Mouse (Mus musculus) myocyte (in vitro differentiated cells): ENCODE data around the gene Mroh2a. TPM values are rescaled to one million over a fixed set of nuclear protein-coding genes. Genes with fewer than 3 reads are reported as not detected.

Experiments
- H3K27me3 ChIP-seq: one replicate; pipeline ENCODE4 v1.6.1; 2011; ENCODE audit not compliant: control insufficient read depth, insufficient read depth, insufficient read length
- H3K36me3 ChIP-seq: one replicate; pipeline ENCODE4 v1.6.1; 2011; ENCODE audit not compliant: control insufficient read depth, insufficient read depth
- H3K4me2 ChIP-seq: one replicate; pipeline ENCODE4 v1.6.1; 2011; ENCODE audit warnings: low read depth, control low read depth
- H3K4me3 ChIP-seq: one replicate; pipeline ENCODE4 v1.5.1; 2011; ENCODE audit warnings: mild to moderate bottlenecking, control low read depth, moderate library complexity
- H3K79me2 ChIP-seq: one replicate; pipeline ENCODE4 v1.6.1; 2011; ENCODE audit not compliant: control insufficient read depth, insufficient read depth
- H3ac ChIP-seq: one replicate; pipeline ENCODE4 v1.6.1; 2011; ENCODE audit not compliant: control insufficient read depth, insufficient read length
- CEBPB ChIP-seq: IDR thresholded peaks from 2 replicates; pipeline ENCODE4 v1.6.1; 2011; ENCODE audit warnings: mild to moderate bottlenecking, moderate library complexity; ENCODE audit not compliant: poor library complexity, insufficient read depth, severe bottlenecking
- E2F4 ChIP-seq: IDR thresholded peaks from one replicate; pipeline ENCODE4 v1.6.1; 2011; ENCODE audit warnings: mild to moderate bottlenecking, control low read depth, moderate library complexity; ENCODE audit not compliant: insufficient read depth
- MAX ChIP-seq: IDR thresholded peaks from one replicate; pipeline ENCODE4 v1.6.1; 2011; ENCODE audit warnings: low read depth, mild to moderate bottlenecking, control low read depth
- MYOD1 ChIP-seq, 3 experiments: IDR thresholded peaks; one replicate each; pipeline ENCODE4 v1.6.1; 2011; ENCODE audit warnings: control low read depth in 2 of 3, low read depth in 2 of 3, mild to moderate bottlenecking in 2 of 3, moderate library complexity in 1 of 3; ENCODE audit not compliant: insufficient read length in 2 of 3, control insufficient read depth in 1 of 3
- MYOG ChIP-seq, 3 experiments: IDR thresholded peaks; one replicate each; pipeline ENCODE4 v1.6.1; 2011; ENCODE audit warnings: control low read depth in 2 of 3, low read depth in 2 of 3, mild to moderate bottlenecking in 2 of 3; ENCODE audit not compliant: insufficient read length in 2 of 3, control insufficient read depth in 1 of 3, insufficient read depth in 1 of 3
- POLR2A ChIP-seq: IDR thresholded peaks from one replicate; pipeline ENCODE4 v1.6.1; 2011; ENCODE audit warnings: low read depth, mild to moderate bottlenecking, control low read depth, moderate library complexity; ENCODE audit not compliant: insufficient read length
- POLR2AphosphoS2 ChIP-seq: IDR thresholded peaks from one replicate; pipeline ENCODE4 v1.6.1; 2011; ENCODE audit warnings: low read depth, control low read depth; ENCODE audit not compliant: insufficient read length
- REST ChIP-seq: IDR thresholded peaks from one replicate; pipeline ENCODE4 v1.6.1; 2011; ENCODE audit warnings: mild to moderate bottlenecking, control low read depth, moderate library complexity; ENCODE audit not compliant: insufficient read depth, insufficient read length
- SRF ChIP-seq: IDR thresholded peaks from one replicate; pipeline ENCODE4 v1.6.1; 2011; ENCODE audit warnings: low read depth; ENCODE audit not compliant: control insufficient read depth, insufficient read length
- TCF12 ChIP-seq: IDR thresholded peaks from one replicate; pipeline ENCODE4 v1.6.1; 2011; ENCODE audit warnings: mild to moderate bottlenecking, control low read depth; ENCODE audit not compliant: poor library complexity, insufficient read depth, severe bottlenecking
- TCF3 ChIP-seq: IDR thresholded peaks from one replicate; pipeline ENCODE4 v1.6.1; 2011; ENCODE audit warnings: low read depth, control low read depth; ENCODE audit not compliant: insufficient read length
- USF1 ChIP-seq: IDR thresholded peaks from one replicate; pipeline ENCODE4 v1.6.1; 2011; ENCODE audit warnings: low read depth, mild to moderate bottlenecking, control low read depth, moderate library complexity
- polyA plus RNA-seq: library from polyadenylated mRNA; unstranded; fragments of >200 nt; fragmentation: generic; extraction: Trizol; gene quantifications from one replicate; pipeline ENCODE4 v1.2.1, GENCODE M21; 2012; ENCODE audit warnings: missing spikeins

Gene Mroh2a
- polyA plus RNA-seq, 1 experiment: 1.4 TPM

DNA sequence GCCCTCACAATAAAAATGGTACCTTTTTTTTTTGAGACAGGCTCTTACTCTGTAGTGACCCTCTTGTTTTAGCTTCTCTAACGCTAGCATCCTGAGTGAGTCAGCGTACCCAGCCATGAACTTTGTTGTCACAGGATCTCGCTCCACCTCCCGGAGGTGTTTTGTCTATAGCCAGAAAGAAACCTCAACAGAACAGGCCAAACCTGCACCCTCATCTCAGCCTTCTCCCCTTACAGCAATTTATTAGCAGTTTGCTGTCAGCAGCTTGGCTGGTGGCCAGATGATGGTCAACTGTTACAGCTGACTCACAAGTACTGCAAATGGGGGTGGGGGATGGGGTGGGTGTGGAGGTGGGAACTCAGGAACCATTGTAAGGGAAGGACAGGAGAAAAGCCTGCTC lies 35.5 kb downstream of the Mroh2a start:
- Histone ChIP-seq H3K4me2 (peak overlapping the region; percentile 37), H3K36me3 (peaks cover 41% of the 10 kb centered on the region), H3K27me3 (no peaks in the 10 kb centered on the region), H3ac (no peak overlapping the region), H3K4me3 (no peak overlapping the region), H3K79me2 (no peaks in the 10 kb centered on the region)
- TF ChIP-seq MYOG (IDR thresholded peaks at IDR 0.05; ENCODE audit: control insufficient read depth in 1 of 3, insufficient read depth in 1 of 3, insufficient read length in 2 of 3, low read depth in 2 of 3) (no peak), POLR2A (no peak), POLR2AphosphoS2 (no peak), MYOD1 (IDR thresholded peaks at IDR 0.05; ENCODE audit: control insufficient read depth in 1 of 3, insufficient read length in 2 of 3, low read depth in 2 of 3) (no peak), MAX (no peak), REST (no peak), TCF12 (peak; percentile 27)

- Histone ChIP-seq H3K36me3 (peaks cover 48% of the 10 kb centered on the region), H3K4me3 (no peak overlapping the region), H3K79me2 (no peaks in the 10 kb centered on the region), H3K4me2 (no peak overlapping the region), H3ac (no peak overlapping the region), H3K27me3 (no peaks in the 10 kb centered on the region)
- no peak for TF ChIP-seq MYOG (IDR thresholded peaks at IDR 0.05; ENCODE audit: control insufficient read depth in 1 of 3, insufficient read depth in 1 of 3, insufficient read length in 2 of 3, low read depth in 2 of 3)
- TF ChIP-seq USF1: no peak
- TF ChIP-seq MYOD1 (IDR thresholded peaks at IDR 0.05; ENCODE audit: control insufficient read depth in 1 of 3, insufficient read length in 2 of 3, low read depth in 2 of 3): no peak
- TF ChIP-seq MAX: no peak
- no peak for TF ChIP-seq POLR2AphosphoS2
- no peak for TF ChIP-seq CEBPB
- no peak for TF ChIP-seq POLR2A
These were observed 36.2 kb downstream of the Mroh2a start for GRCm38 (mm10) chr1:88262961-88263360.

- peaks cover 54% of the 10 kb centered on the region for H3K36me3 ChIP-seq
- no peaks in the 10 kb centered on the region for H3K27me3 ChIP-seq
- H3ac ChIP-seq: no peak overlapping the region
- H3K4me2 ChIP-seq: no peak overlapping the region
- TF ChIP-seq TCF3 (no peak), SRF (no peak), E2F4 (no peak)
- no peaks in the 10 kb centered on the region for H3K79me2 ChIP-seq
- no peak overlapping the region for H3K4me3 ChIP-seq
These were observed 37.0 kb downstream of the Mroh2a start for GRCm38 (mm10) chr1:88263778-88264177.

DNA sequence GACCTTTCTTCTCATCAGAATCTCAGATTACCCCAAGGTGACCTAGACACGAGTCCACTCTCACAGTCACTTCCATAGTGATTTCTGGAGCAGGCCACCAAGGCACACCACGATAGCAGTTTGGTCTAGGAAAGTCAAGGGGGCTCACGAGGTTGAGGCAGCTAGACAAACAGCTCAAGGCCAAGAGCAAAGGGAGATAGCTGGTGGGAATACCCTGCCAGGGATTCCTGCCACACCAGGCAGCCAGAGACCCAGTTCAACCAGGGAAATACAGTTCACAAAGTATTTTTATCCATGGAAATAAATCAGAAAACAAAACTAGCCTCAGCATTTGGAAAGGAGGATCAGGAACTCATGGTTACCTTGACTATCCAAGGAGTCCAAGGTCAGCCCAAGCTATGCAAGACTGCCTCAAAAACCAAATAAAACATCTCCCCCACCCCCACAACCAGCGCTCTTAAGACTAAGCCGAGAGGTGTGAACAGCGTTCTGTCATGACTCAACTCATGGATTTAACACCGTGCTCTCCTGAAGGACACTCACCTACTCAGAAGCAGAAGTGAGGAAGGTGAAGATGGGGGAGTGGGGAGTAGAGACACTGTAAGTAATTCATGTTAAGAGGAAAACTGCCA lies 37.6 kb downstream of the Mroh2a start:
- TF ChIP-seq MYOG (IDR thresholded peaks at IDR 0.05; ENCODE audit: control insufficient read depth in 1 of 3, insufficient read depth in 1 of 3, insufficient read length in 2 of 3, low read depth in 2 of 3) (no peak), REST (no peak), SRF (no peak), POLR2AphosphoS2 (no peak), TCF12 (no peak)
- H3K4me2 ChIP-seq: no peak overlapping the region
- no peaks in the 10 kb centered on the region for H3K79me2 ChIP-seq
- H3K36me3 ChIP-seq: peaks cover 60% of the 10 kb centered on the region
- no peak overlapping the region for H3K4me3 ChIP-seq
- H3ac ChIP-seq: no peak overlapping the region
- H3K27me3 ChIP-seq: no peaks in the 10 kb centered on the region

DNA sequence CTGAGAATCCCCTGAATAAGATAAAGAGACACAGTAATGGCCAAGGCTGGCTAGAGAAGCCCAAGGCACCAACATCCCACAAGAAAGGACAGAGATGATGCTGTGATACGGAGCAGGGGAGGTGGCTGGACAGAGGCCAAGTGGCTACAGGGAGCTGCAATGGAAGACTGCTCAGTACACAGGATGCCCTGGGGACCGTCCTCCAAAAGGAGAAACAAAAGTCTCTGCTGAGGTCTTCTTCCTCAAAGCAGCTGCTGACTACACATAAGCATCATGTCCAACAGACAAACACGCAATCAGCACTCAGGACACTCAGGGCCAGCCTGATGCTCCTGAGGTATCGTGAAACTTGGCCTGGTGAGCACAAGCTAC lies 38.1 kb downstream of the Mroh2a start:
- Histone ChIP-seq H3K4me2 (no peak overlapping the region), H3K79me2 (no peaks in the 10 kb centered on the region), H3K27me3 (no peaks in the 10 kb centered on the region), H3K4me3 (no peak overlapping the region), H3K36me3 (peaks cover 65% of the 10 kb centered on the region), H3ac (no peak overlapping the region)
- TF ChIP-seq REST (no peak), SRF (no peak), POLR2AphosphoS2 (no peak)

DNA sequence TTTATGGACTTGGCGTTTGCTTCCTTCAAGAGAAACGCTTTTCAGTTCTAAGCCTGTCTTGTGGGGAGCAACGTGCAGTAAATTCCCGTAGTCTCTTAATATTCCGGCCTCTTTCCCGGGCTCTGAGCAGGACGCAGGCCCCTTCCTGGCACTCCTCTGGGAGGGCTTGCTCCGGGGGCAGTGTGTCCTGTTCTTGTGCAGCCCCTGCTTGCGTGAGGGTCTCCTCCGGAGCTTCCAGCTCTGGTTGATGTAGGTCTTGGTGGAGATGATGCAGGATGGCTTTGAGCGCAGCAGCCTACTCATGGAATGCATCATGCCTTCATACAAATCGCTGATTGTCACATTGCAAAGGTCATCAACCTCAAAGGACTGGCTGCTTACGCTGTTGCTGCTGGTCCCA lies 39.3 kb downstream of the Mroh2a start:
- Histone ChIP-seq H3K79me2 (no peaks in the 10 kb centered on the region), H3K36me3 (peaks cover 66% of the 10 kb centered on the region), H3K4me2 (no peak overlapping the region), H3K4me3 (no peak overlapping the region), H3ac (no peak overlapping the region), H3K27me3 (no peaks in the 10 kb centered on the region)
- no peak for TF ChIP-seq E2F4
- no peak for TF ChIP-seq MYOG (IDR thresholded peaks at IDR 0.05; ENCODE audit: control insufficient read depth in 1 of 3, insufficient read depth in 1 of 3, insufficient read length in 2 of 3, low read depth in 2 of 3)
- no peak for TF ChIP-seq MAX
- no peak for TF ChIP-seq CEBPB
- TF ChIP-seq MYOD1 (IDR thresholded peaks at IDR 0.05; ENCODE audit: control insufficient read depth in 1 of 3, insufficient read length in 2 of 3, low read depth in 2 of 3): no peak
- TF ChIP-seq TCF3: no peak
- no peak for TF ChIP-seq SRF
- TF ChIP-seq POLR2AphosphoS2: no peak
- TF ChIP-seq REST: no peak
- no peak for TF ChIP-seq USF1
- no peak for TF ChIP-seq TCF12
- TF ChIP-seq POLR2A: no peak
